Mouse (Mus musculus) layer of hippocampus, adult 9-10 months (tissue): ENCODE measurements around the gene Dnah11.

Source experiments
- DNase-seq: peaks from one replicate; pipeline ENCODE4 v3.0.0; 2022; ENCODE audit warnings: low spot score

Gene Dnah11

DNA sequence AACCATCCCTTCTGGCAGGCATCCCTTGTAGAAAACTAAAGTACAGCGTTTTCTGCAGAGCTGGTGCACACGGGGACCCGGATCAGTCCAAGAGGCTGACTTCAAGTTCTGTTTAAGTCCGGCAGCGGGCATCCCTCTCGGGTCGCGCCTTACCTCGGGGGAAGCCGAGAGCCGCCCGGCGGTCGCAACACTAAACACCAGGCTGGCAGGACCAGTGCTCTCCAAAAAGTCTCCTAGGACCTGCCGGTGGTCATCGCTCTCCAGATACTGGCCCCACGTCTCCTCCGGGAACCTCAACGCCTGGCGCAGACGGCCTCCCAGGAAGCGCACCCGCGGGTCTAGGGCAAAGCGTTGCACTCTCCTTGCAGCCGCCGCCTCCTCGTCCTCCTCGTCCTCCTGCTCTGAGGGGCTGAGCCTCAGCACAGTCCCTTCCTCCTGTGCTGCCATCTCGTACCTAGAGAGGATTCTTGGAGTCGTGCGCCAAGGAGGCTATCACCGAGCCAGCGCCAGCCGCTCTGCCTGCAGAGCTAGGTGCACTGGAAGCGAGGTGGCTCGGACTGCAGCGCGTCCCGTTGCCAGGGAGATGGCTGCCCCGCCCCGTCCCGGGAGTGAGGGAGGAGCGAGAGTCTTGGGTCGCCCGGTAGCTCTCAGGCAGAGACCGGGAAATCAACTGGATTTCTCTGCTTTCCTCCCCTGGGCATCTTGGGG, at the start of gene Dnah11:
Dnah11 (minus strand) TSS at position 658 of the 708 bp plus-strand sequence.
- DNase-seq = no peak

DNA sequence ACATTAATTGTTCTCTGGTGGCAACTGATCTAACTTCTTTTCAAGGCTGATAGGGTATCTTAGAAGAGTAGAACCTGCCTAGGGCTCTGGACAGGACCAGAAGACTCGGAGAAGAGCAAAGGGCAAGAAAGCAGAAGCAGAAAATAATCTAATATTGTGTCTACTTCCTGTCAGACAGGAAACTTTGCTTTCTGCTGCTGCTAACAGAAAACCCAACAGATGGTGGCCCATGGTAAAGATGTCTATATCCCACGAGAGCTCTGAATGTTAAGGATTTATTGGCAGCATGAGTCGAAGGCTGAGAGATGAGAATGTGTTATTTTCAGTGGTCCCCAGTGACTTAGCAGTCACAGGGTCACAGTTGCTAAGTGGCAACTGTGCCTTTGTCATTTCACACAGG, 22.3 kb upstream of the Dnah11 start:
- DNase-seq = no peak

DNA sequence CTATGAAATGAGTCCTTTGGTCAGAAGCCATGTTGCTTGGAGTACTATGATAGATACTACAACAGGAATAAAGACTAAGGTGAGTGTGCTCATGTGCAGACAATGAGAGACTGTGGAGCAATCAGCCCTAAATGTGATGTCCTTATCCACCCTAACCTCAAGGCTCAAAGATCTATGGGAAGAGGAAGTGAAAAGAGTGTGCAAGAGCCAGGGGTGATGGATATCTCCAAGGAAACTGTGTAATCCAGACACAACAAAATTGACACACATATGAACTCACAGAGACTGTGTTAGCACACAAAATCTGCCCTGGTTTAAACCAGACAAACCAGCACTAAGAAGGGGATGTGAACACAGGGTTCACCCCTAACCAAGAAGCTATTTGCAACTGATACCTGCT, 21.2 kb upstream of the Dnah11 start:
- no peak for DNase-seq

DNA sequence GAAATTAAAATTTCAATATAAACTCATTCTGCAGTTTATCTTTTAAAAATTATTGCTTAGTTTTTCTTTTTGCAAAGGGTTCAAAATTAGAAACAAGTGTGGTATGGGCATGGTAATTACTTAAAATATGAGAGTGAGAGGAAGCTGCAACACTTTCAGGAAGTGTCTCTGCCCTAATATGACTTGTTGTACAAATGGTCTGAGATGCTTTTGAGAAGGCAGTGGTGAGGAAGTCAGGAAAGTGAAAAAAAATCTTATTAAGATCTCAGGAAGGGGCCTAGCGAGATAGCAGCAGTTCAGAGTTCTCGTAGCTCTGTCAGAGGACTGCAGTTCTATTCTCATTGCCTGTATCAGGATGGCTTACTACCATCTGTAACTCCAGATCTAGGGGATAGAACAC, 13.3 kb upstream of the Dnah11 start:
- DNase-seq = no peak

DNA sequence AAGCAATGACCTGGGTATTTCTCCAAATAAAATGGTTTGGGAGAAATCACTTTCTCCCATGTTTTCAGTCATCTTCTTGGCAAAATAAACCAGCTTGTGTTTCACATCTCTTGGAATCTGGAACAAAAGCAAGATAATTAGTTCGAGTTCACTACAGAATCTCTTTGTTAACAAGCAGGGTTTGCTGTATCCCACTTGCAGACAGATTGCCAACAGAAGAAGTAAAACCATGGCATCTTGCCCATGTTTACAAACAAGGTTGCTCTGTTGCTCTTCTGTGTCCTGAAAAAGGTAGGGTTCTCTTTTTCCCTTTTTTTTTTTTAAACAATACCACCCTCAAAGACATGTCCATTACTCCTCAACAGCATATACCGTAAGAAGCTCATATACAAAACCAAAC, 2.3 kb downstream of the Dnah11 start:
- no peak for DNase-seq

DNA sequence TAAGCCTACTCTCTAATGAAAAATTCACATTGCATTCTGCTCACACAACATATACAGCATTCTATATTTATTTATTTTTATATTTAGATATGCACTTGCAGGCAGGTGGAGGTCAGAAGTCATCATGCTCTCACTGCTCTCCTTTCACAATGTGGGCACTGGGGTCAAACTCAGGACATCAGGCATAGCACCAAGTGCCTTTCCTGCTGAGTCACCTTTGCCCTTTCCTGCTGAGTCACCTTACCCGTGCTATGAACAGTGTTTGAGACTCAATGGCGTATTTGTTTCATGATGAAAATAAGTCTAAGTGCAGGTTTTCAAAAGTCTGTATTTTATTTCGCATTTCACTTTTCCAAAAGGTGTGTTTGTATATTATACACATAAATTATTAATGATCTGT, 9.3 kb downstream of the Dnah11 start:
- no peak for DNase-seq

DNA sequence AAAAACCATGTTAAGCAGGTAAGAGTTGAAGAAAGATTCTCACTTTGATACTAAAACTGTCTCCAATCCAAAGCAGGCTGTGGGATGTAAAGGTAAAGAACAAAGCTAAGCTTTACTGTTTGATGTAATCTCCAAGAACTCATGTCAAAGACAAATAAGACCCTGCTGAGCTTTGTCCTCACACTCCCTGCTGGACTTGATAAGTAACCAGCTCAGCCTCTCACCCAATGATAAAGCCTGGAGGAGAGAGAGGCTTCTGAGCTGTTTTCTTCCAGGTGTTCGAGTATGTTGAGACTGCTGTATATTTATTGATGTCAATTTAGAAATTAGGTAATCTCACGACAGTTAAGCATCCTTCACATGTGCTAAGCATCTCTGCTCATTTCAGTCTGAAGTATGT, 11.2 kb downstream of the Dnah11 start:
- no peak for DNase-seq

DNA sequence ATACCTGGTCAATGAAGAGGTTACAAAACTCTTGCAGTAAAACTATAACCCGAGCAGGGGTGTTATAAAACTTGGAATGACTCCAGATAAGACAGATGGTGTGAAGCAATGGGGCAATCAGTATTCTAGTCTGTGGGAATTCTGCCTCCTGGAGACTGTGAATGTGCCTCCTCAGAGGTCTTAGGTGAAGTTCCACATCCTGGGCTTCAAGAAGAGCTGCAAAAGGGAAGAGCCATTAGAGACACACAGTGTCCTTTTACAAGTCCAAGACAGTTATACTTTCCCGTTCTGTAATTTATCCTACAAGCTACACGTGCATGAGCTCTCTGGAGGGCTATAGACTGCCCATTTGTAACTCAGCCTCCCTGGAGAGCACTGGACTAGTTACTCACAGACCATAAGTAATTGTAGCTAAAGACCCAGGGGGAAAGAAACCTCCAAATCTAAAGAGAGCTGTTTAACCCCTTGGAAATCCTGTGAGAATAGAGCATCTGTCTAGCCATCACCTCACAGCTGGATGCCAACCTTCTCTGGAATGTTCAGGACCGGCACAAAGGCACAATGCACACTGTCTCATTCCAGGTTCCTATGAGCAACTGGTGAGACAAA, 11.9 kb downstream of the Dnah11 start:
- DNase-seq = no peak

DNA sequence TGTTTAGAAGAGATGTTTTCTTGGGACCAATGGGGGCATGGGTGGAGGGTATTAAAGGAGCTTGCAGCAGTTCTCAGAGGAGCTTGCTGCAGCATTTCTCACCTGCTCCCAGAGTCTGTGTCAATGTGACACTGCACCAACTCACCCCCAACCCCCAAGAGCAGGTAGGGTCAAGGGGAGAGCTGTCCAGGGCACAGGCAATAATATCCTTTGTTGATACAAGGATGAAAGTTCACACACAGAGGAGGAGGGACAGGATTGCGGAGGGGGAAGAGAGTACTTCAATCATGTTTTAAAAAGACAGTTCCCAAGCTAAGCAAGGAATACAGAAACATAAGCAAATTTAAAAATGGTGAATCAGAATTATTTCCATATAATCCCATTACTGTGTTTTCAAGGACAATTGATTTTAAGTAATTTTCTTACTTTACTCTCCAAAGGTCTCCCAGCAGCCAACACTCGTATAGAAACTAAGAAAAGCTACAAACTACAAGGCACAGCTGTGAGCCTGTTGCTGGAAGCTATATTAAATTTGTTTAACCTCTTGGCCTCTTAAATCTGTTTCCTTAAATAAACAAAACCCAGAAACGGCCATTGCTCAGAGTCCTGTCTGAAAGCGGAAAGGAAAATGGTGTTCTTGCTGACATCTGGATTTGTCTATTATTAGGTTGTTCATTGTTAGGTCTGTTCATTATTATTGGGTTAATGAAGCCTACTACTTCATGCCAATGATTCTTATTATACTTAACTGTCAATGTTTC, 12.5 kb downstream of the Dnah11 start:
- no peak for DNase-seq

DNA sequence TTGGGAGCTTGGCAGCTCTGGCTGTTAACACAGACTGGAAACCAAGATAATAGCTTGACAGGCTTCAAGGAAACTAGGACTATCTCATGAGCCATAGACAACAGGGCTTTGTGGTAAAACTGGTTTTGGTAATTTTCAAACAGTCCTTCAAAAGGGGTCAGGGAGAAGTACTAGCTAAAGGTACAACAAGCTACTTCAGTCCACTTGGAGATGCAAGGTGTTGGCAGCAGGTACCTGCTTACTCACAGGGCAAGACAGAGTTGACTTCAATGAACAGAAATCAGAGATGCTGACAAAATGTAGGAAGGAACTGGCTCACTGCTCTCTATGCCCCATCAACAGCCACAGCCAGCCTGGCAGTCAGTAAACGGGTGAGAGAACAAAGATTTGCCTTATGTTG, 14.1 kb downstream of the Dnah11 start:
- DNase-seq = no peak

DNA sequence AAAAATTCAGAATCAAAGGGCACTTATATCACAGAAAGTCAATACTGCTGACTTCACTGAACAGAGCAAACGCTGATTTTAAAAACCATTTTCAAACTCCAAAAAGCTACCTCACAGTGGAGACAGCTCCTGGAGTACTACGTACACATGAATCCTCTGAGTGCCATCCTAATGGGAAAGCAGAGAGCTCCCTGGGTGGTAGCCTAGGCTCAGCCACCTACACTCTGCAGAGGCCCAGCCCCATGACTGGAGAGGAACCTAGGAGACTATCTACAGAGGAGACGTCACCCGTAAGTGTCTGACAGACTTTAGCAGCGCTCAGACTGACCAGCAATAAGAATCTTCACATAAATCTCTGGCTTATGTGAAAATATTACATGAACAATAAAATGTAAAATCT, 21.1 kb downstream of the Dnah11 start:
- no peak for DNase-seq

DNA sequence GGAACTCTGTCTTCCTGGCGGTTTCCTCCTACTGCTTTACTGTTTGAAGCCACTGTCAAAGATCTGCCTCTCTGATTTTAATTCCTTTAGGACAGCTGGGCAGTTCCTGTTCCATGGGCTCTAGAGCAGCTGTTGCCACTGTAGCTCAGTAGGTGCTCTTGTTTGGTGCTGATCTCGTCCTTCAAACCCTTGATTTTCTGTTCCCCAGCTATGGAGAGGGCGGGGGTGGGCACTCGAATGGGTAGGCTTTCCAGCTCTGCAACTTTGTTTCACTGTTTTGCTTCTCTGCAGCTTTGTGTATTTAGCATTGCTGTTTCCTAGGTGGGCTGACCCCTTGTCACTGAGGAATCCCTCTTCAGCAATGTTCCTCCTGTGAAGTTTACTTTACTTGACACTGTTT, 34.1 kb downstream of the Dnah11 start:
- DNase-seq = no peak

DNA sequence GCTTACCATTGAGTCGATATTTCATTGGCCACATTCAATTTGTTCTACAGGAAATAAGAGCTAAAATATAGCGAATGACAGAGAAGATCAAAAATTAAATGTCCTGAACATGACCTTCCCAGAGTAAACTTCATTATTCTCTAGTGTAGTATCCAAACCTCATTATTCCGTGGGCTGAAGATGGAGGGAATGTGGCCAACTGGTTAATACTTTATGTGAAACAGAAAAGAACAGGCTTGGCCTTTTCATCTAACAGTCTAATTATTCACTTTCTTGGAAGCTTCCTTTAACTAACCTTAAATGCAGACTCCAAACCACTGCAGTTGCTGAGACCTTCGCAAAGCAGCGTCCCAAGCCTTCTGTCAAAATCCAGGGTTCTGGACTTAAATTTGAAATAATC, 41.9 kb downstream of the Dnah11 start:
- no peak for DNase-seq

DNA sequence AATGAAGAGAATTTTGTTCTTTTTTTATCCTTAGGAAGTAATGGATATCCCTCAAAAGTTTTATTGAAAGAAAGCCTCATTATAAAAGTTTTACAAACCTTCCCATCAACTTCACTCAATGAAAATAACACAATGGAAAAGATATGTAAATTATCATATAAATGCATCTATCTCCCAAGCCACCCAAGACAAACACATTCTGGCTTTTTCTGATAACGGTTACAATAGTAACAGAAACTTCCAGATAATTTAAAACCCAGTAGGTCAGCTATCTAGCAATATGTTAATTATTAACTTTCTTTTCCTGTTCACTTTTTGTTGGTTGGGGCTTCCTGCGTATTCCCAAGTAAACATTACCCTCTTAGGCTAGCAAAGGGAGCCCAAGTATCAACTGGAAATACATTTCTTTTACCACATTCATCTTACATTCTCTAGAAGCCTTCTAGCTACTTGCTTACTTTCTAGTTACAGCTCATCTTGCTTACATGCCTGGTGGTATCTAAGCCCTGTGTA, 51.3 kb downstream of the Dnah11 start:
- DNase-seq = no peak

DNA sequence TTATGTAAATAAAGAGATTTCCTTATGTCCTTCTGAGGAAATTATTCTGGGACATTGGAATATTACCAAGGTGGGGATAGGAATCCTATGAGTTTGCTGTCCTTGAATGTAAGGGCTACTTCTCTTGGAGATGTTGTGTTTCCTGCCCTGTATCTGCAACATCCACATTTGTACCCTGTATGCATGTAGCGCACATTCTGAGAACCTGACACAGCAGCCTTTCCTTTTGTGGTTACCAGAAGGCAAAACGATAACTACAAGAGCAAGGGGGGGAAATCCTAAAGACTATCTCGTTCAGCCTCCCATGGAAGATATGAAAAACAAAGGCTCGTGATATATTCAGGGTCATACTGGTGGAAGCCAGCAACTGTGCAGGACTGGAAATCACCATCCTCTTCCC, 70.7 kb downstream of the Dnah11 start:
- DNase-seq = no peak

DNA sequence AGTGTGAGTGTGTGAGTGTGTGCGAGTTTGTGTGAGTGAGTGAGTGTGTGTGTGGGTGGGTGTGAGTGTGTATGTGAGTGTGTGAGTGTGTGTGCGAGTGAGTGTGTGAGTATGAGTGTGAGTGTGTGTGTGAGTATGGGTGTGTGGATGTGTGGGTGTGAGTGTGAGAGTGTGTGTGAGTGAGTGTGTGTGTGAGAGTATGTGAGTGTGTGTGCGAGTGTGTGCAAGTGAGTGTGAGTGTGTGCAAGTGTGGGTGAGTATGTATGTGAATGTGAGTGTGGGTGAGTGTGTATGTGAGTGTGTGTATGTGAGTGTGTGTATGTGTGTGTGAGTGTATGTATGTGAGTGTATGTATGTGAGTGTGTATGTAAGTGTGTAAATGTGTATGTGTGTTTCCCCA, 79.2 kb downstream of the Dnah11 start:
- DNase-seq = no peak

DNA sequence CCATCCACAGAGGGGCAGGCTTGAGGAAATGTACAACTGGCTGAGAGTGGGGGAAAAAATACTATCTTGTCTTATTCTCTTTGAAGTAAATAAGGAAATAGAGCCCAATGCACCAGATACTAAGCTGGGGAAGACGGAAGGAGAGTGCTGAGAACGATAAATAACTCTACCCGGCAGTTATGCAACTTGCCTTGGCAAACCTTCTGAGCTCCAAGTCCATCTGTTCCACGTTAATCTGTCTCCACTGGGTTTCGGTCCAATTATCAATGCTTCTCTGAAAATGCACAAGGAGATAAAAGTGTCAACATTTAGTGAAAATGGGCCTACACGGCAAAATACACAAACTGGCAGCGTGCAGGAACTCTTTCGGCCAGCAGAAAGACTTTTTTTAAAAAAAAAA, 86.2 kb downstream of the Dnah11 start:
- DNase-seq = peak; percentile 35

DNA sequence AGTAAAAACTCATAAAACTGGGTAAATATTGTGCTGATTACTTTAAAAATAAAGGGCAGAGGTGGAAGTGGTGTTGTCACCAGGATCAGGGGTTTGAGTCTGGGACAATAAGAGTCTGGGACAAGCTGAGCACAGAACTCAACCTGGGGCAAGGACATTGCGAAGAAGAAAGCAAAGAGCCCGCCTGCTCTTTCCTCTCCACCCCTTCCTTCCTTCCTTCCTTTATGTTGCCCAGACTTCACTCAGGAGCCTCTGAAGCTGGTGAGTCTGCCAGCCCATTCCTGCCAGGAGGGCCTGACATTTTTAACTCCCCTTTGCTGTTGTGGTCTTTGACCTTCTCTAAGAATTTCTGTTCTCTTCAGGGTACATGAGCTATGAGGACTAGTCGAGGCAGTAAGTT, 86.9 kb downstream of the Dnah11 start:
- no peak for DNase-seq

DNA sequence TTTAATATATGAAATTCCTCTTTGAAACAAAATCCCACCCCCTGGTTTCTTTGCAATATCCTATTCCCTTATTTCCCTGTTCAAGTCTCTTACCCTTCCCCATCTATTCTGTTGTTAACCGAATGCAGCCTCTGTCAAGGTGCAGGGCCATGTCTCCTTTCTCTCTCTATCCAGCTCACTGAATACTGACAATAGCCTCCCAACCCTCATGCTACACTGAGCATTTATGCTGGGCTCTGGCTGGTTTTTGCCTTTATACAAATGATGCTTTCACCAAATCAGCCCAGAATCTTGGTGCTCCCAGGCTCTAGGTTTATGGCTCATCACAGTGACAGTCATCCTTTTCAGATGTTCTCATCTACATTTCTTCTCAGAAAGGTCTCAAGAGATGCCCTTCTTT, 91.1 kb downstream of the Dnah11 start:
- DNase-seq = no peak

DNA sequence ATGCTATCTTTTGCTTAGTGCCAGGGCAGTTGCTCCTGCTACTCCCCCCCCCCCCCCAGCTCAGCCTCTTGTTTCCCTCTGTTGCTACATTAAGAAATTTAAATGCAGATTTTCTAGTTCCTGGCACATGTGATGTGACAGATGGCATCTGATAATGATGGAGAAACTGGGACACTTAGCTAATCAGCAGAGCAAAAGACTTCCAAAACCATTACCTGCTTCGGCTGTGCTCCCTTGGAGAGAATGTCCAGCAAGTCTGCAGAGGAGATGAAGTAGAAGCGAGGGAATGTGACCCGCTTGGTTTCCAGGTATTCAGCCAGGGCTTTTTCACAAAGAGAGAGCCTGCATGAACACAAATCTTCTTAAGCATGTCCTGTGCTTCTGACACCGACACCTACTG, 94.3 kb downstream of the Dnah11 start:
- peak; percentile 18 for DNase-seq

DNA sequence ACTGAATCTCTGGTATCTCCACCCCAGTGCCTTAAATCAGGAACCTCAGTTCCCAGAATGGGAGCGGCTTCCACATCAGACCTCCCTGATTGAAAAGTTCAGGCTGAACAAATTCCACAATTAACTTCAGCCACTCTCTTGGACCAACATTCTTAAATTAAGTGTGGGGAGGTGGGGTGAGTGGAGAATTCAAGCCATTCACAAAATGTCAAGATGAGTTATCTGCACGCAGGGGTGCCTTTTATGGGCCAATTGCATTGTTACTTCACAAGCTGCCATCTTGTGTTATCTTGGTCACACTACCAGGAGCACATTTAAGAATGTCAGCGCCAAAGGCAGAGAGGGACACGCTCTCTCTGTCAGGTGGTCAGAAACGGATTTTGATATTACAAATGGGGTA, 99.1 kb downstream of the Dnah11 start:
- no peak for DNase-seq

DNA sequence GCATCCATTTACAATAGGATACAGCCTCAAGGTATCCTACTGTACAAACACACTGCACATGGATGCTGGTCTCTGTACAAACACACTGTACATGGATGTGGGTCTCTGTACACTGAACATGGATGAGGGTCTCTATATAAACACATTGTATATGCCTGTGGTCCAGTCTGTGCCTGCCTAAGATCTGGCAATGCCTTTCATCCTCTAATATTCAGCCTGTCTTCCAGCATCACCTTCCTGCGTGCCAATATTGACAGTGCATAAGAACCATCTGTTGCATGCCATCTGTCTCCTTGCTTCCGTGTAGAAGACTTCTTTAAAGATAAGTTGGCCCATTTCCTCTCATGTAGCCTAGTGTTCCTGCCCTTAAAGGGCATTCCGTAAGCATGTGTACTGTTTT, 100.6 kb downstream of the Dnah11 start:
- peak; percentile 43 for DNase-seq

DNA sequence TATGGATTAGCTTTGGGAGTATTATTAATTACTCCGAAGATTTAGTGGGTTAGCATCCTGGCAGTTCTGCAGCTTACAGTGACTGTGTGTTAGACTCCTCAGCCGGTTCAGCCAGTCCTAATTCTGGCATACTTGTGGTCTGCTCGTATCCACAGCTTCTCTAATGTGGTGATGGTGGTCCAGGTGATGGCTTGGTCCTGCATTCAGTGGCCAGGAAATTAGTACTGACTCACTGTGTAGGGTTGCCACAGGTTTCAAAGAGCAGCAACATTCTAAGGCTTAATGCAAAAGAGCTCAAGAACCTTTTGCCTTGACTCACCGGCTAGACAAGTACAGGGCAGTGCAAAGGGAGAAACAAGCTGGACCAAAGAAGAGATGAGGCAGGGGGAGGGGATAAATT, 103.9 kb downstream of the Dnah11 start:
- no peak for DNase-seq
